ENCODE assay signal across 26 mouse cellular contexts in genomic region chr6:34523476-34523875, GRCm38 (mm10). TPM values are rescaled to one million over a fixed set of nuclear protein-coding genes. Genes with fewer than 3 reads are reported as not detected.
DNase-seq lines count a peak whose midpoint lies in the region; ATAC-seq and TF ChIP-seq lines count a peak whose summit lies in the region.
"Had no signal": no experiment of that assay in that cellular context is flagged by ENCODE, and none has a peak within 500 bp of the region (broad histone marks: within the 10 kb centered on the region; RNA-seq: fewer than 3 reads in every experiment).

No protein-coding gene starts in this region.

- no peak overlapping the region for H3K4me2 ChIP-seq in forebrain, embryonic 13.5 days
- H3K4me2 ChIP-seq: embryonic facial prominence, embryonic 12.5 days; forebrain, embryonic 12.5 days; forebrain, embryonic 15.5 days had no signal

- no peak for TF ChIP-seq CTCF in gastrocnemius, adult 2 months (IDR thresholded peaks at IDR 0.05)

- H3K4me1 ChIP-seq in forebrain, embryonic 10.5 days, result peaks cover 20% of the 10 kb centered on the region
- no peaks in the 10 kb centered on the region for H3K4me1 ChIP-seq in forebrain, embryonic 13.5 days
- peaks cover 26% of the 10 kb centered on the region for H3K4me1 ChIP-seq in embryonic facial prominence, embryonic 10.5 days
- H3K4me1 ChIP-seq: forebrain, embryonic 12.5 days; forebrain, embryonic 15.5 days had no signal

- no peak overlapping the region for H3K9ac ChIP-seq in forebrain, embryonic 13.5 days
- H3K9ac ChIP-seq: embryonic facial prominence, embryonic 12.5 days; forebrain, embryonic 12.5 days; forebrain, embryonic 15.5 days; forebrain, postnatal 0 days had no signal

- intact Hi-C loops in gastrocnemius, adult 2 months (cut with DNase I), result no loop called here
- intact Hi-C loops in gastrocnemius, postnatal 36 days (cut with DNase I), result no loop called here

- WGBS in forebrain, embryonic 10.5 days, result 81% methylated on average over 5 of the region's 5 CpGs
- WGBS in forebrain, embryonic 13.5 days, result 82% methylated on average over 5 of the region's 5 CpGs
- 72% methylated on average over 5 of the region's 5 CpGs for WGBS in embryonic facial prominence, embryonic 10.5 days

- no peaks in the 10 kb centered on the region for H3K27me3 ChIP-seq in forebrain, embryonic 10.5 days (ENCODE audit: poor library complexity, severe bottlenecking)
- H3K27me3 ChIP-seq in forebrain, embryonic 13.5 days, result no peaks in the 10 kb centered on the region
- H3K27me3 ChIP-seq in embryonic facial prominence, embryonic 10.5 days (replicated peaks; ENCODE audit: low read depth, poor library complexity, severe bottlenecking), result no peaks in the 10 kb centered on the region
- H3K27me3 ChIP-seq: CH12.LX; embryonic facial prominence, embryonic 12.5 days; forebrain, embryonic 12.5 days; forebrain, embryonic 15.5 days; Patski had no signal

- no peak for DNase-seq in forebrain, embryonic 10.5 days (ENCODE audit: extremely low spot score, low spot score)
- DNase-seq in gastrocnemius, adult 2 months, result peak; percentile 62
- no peak for DNase-seq in gastrocnemius, postnatal 36 days
- DNase-seq in gastrocnemius, postnatal 25 days, result peak; percentile 16
- DNase-seq in gastrocnemius, postnatal 4 days (ENCODE audit: low spot score in 2 of 2), result no peak
- DNase-seq in embryonic facial prominence, embryonic 10.5 days (ENCODE audit: low spot score), result no peak
- DNase-seq in urinary bladder, postnatal 4 days (ENCODE audit: low spot score in 2 of 2), result no peak
- DNase-seq: adrenal gland, adult 8-10 months; adrenal gland, postnatal 14 days; adrenal gland, postnatal 36 days; B cell, adult 2 months; cerebellum, adult 11-12 months; cerebellum, adult 2 months; cerebellum, adult 9-10 months; cerebellum, postnatal 10 days; cerebellum, postnatal 25 days; forebrain, postnatal 0 days had no signal

- H3K36me3 ChIP-seq in forebrain, embryonic 10.5 days (replicated peaks), result no peaks in the 10 kb centered on the region
- H3K36me3 ChIP-seq in forebrain, embryonic 13.5 days (ENCODE audit: poor library complexity, severe bottlenecking), result no peaks in the 10 kb centered on the region
- no peaks in the 10 kb centered on the region for H3K36me3 ChIP-seq in embryonic facial prominence, embryonic 10.5 days (replicated peaks)
- H3K36me3 ChIP-seq: embryonic facial prominence, embryonic 12.5 days; forebrain, embryonic 12.5 days; forebrain, embryonic 15.5 days; G1E had no signal

- peak overlapping the region; percentile 3; the same call in 1 of the 2 replicates for H3K27ac ChIP-seq in forebrain, embryonic 10.5 days
- H3K27ac ChIP-seq in forebrain, embryonic 13.5 days, result no peak overlapping the region
- peak overlapping the region; percentile 85 for H3K27ac ChIP-seq in gastrocnemius, adult 2 months
- H3K27ac ChIP-seq in embryonic facial prominence, embryonic 10.5 days (replicated peaks), result peak overlapping the region; percentile 21
- H3K27ac ChIP-seq: embryonic facial prominence, embryonic 12.5 days; forebrain, embryonic 12.5 days; forebrain, embryonic 15.5 days had no signal

- H3K9me3 ChIP-seq in forebrain, embryonic 10.5 days, result no peaks in the 10 kb centered on the region
- H3K9me3 ChIP-seq in forebrain, embryonic 13.5 days (replicated peaks), result no peaks in the 10 kb centered on the region
- H3K9me3 ChIP-seq in embryonic facial prominence, embryonic 10.5 days, result no peaks in the 10 kb centered on the region
- H3K9me3 ChIP-seq: embryonic facial prominence, embryonic 12.5 days; forebrain, embryonic 12.5 days; forebrain, embryonic 15.5 days; G1E had no signal

- H3K4me3 ChIP-seq in forebrain, embryonic 10.5 days, result no peak overlapping the region
- H3K4me3 ChIP-seq in forebrain, embryonic 13.5 days, result no peak overlapping the region
- H3K4me3 ChIP-seq in gastrocnemius, adult 2 months, result peak overlapping the region; percentile 9; the same call in 1 of the 2 replicates
- H3K4me3 ChIP-seq in embryonic facial prominence, embryonic 10.5 days, result no peak overlapping the region
- H3K4me3 ChIP-seq: embryonic facial prominence, embryonic 12.5 days; forebrain, embryonic 12.5 days; forebrain, embryonic 15.5 days had no signal

- ATAC-seq in forebrain, embryonic 13.5 days, result no peak
- ATAC-seq: activated CD4-positive, CD25-positive, alpha-beta regulatory T cell, adult 4 months; CD4-positive, CD25-positive, alpha-beta regulatory T cell, adult 4 months; forebrain, embryonic 15.5 days; forebrain, postnatal 0 days; Patski had no signal

RNA-seq across cellular contexts. Expression of gene Bpgm, which starts 47.5 kb away (rescaled TPM):
- polyA plus RNA-seq in forebrain, embryonic 10.5 days (2016; fragmentation: Nextera tagmentation; extraction: Ambion mirVana), result 54.6 and 68.6 TPM in 2 replicates
- polyA plus RNA-seq in forebrain, embryonic 13.5 days (2015; fragmentation: Nextera tagmentation; extraction: Ambion mirVana), result 57.8 and 72.7 TPM in 2 replicates
- total RNA-seq in gastrocnemius, adult 2 months (2021), result 10 to 100 TPM; 87.2 to 92.8 TPM
- 10 to 100 TPM; 87.5 to 92.0 TPM for total RNA-seq in gastrocnemius, postnatal 36 days (2021)
- total RNA-seq in gastrocnemius, postnatal 25 days (2021), result 10 to 100 TPM; 70.9 to 77.3 TPM
- 10 to 100 TPM; 29.3 to 32.8 TPM for total RNA-seq in gastrocnemius, postnatal 4 days (2021)
- 52.2 and 53.2 TPM in 2 replicates for polyA plus RNA-seq in embryonic facial prominence, embryonic 10.5 days (2016; fragmentation: Nextera tagmentation; extraction: Ambion mirVana)

Comparison
In these comparisons a context has a peak if more than half of its experiments do, and no peak if none do; other contexts are left out.
1. DNase-seq: peak in gastrocnemius, adult 2 months (single experiment) and gastrocnemius, postnatal 25 days (single experiment); none in forebrain, embryonic 10.5 days (single experiment), gastrocnemius, postnatal 36 days (0 of 2), gastrocnemius, postnatal 4 days (0 of 2), embryonic facial prominence, embryonic 10.5 days (single experiment) and urinary bladder, postnatal 4 days (0 of 2).